Mouse (Mus musculus) embryo, embryonic 11.5 days (tissue): ENCODE results near the gene Ssmem1.
A peak's percentile ranks its signal among the peaks of the same experiment; 100 is the strongest.

Experiments
- DNase-seq: peaks from one replicate; pipeline ENCODE4 v3.0.0-alpha.2; 2012; ENCODE audit warnings: low read depth, low spot score

Gene Ssmem1

GRCm38 (mm10) chr6:30525456-30526332 is 16.0 kb downstream of the Ssmem1 start:
- DNase-seq: no peak

GRCm38 (mm10) chr6:30526586-30527515 is 17.2 kb downstream of the Ssmem1 start:
- DNase-seq: no peak

- DNase-seq: no peak
Observed at GRCm38 (mm10) chr6:30528800-30529199, 19.2 kb downstream of the Ssmem1 start.

- no peak for DNase-seq
Observed at GRCm38 (mm10) chr6:30535340-30535739, 25.7 kb downstream of the Ssmem1 start.

- DNase-seq: no peak
Observed at GRCm38 (mm10) chr6:30538240-30538639, 28.6 kb downstream of the Ssmem1 start.

GRCm38 (mm10) chr6:30538800-30539199 is 29.2 kb downstream of the Ssmem1 start:
- DNase-seq: no peak

GRCm38 (mm10) chr6:30541009-30541799 is 31.6 kb downstream of the Ssmem1 start, which contains the start of gene Cpa2:
TSS of gene Cpa2 (plus strand) at chr6:30541582.
- no peak for DNase-seq

- DNase-seq: no peak
Observed at GRCm38 (mm10) chr6:30542277-30542676, 32.6 kb downstream of the Ssmem1 start.

GRCm38 (mm10) chr6:30543077-30543476 is 33.4 kb downstream of the Ssmem1 start:
- DNase-seq: no peak

- DNase-seq: no peak
Observed at GRCm38 (mm10) chr6:30543851-30544250, 34.2 kb downstream of the Ssmem1 start.

GRCm38 (mm10) chr6:30545689-30546088 is 36.0 kb downstream of the Ssmem1 start:
- no peak for DNase-seq

GRCm38 (mm10) chr6:30546571-30547273 is 37.1 kb downstream of the Ssmem1 start:
- DNase-seq: no peak

- peak; percentile 65 for DNase-seq
Observed at GRCm38 (mm10) chr6:30547274-30547645, 37.6 kb downstream of the Ssmem1 start.

- no peak for DNase-seq
Observed at GRCm38 (mm10) chr6:30547656-30548306, 38.1 kb downstream of the Ssmem1 start.

- peak; percentile 72 for DNase-seq
Observed at GRCm38 (mm10) chr6:30549231-30549761, 39.6 kb downstream of the Ssmem1 start.

GRCm38 (mm10) chr6:30550496-30551192 is 41.0 kb downstream of the Ssmem1 start:
- DNase-seq: no peak

GRCm38 (mm10) chr6:30551193-30551515 is 41.5 kb downstream of the Ssmem1 start:
- no peak for DNase-seq

GRCm38 (mm10) chr6:30551644-30552580 is 42.3 kb downstream of the Ssmem1 start:
- DNase-seq: no peak
